Mouse (Mus musculus) C2C12 (cell line): Measurements from ENCODE around the gene Wipf3. TPM values are rescaled to one million over a fixed set of nuclear protein-coding genes. Genes with fewer than 3 reads are reported as not detected.

Experiments used
- H3K27me3 ChIP-seq: one replicate; pipeline ENCODE4 v1.6.1; 2011; ENCODE audit not compliant: control insufficient read depth, insufficient read depth, insufficient read length
- H3K36me3 ChIP-seq: one replicate; pipeline ENCODE4 v1.6.1; 2011; ENCODE audit not compliant: control insufficient read depth, insufficient read depth
- H3K4me3 ChIP-seq: one replicate; pipeline ENCODE4 v1.5.1; 2011; ENCODE audit warnings: mild to moderate bottlenecking, control low read depth; ENCODE audit not compliant: poor library complexity, insufficient read depth, severe bottlenecking
- H3K79me2 ChIP-seq: one replicate; pipeline ENCODE4 v1.6.1; 2011; ENCODE audit not compliant: control insufficient read depth, insufficient read depth
- H3K79me3 ChIP-seq: one replicate; pipeline ENCODE4 v1.6.1; 2011; ENCODE audit warnings: low read depth, control low read depth
- H3ac ChIP-seq: one replicate; pipeline ENCODE3; 2011; ENCODE audit warnings: low read depth; ENCODE audit not compliant: control insufficient read depth, insufficient read length
- CEBPB ChIP-seq: IDR thresholded peaks from one replicate; pipeline ENCODE4 v1.6.1; 2011; ENCODE audit warnings: low read depth, mild to moderate bottlenecking, control low read depth, moderate library complexity
- CTCF ChIP-seq: IDR thresholded peaks from one replicate; pipeline ENCODE4 v1.5.1; 2011; ENCODE audit not compliant: control insufficient read depth, insufficient read depth, insufficient read length
- FOSL1 ChIP-seq: IDR thresholded peaks from one replicate; pipeline ENCODE4 v1.8.0; 2011; ENCODE audit warnings: mild to moderate bottlenecking, low read length; ENCODE audit not compliant: poor library complexity, insufficient read depth, severe bottlenecking
- MAX ChIP-seq: IDR thresholded peaks from one replicate; pipeline ENCODE4 v1.6.1; 2011; ENCODE audit warnings: mild to moderate bottlenecking, control low read depth
- MYOD1 ChIP-seq: IDR thresholded peaks from one replicate; pipeline ENCODE4 v1.6.1; 2011; ENCODE audit warnings: low read depth; ENCODE audit not compliant: control insufficient read depth, insufficient read length
- MYOG ChIP-seq: IDR thresholded peaks from one replicate; pipeline ENCODE4 v1.6.1; 2011; ENCODE audit not compliant: control insufficient read depth, insufficient read length; ENCODE audit errors: extremely low read depth
- USF1 ChIP-seq: IDR thresholded peaks from one replicate; pipeline ENCODE4 v1.6.1; 2011; ENCODE audit warnings: low read depth, mild to moderate bottlenecking, control low read depth, moderate library complexity
- polyA plus RNA-seq: library from polyadenylated mRNA; unstranded; fragments of >200 nt; fragmentation: generic; extraction: Trizol; gene quantifications from one replicate; pipeline ENCODE4 v1.2.1, GENCODE M21; 2012; ENCODE audit warnings: missing spikeins

Wipf3 gene
- polyA plus RNA-seq, 1 experiment: 0.02 TPM

GRCm38 (mm10) chr6:54463701-54464458 is 34.5 kb downstream of the Wipf3 start:
- H3ac ChIP-seq: no peak overlapping the region
- no peak overlapping the region for H3K4me3 ChIP-seq
- no peaks in the 10 kb centered on the region for H3K79me3 ChIP-seq
- peaks cover 26% of the 10 kb centered on the region for H3K27me3 ChIP-seq
- no peak for TF ChIP-seq FOSL1
- TF ChIP-seq MYOD1: no peak
- no peak for TF ChIP-seq CEBPB
- no peak for TF ChIP-seq MYOG
- no peak for TF ChIP-seq MAX
- H3K36me3 ChIP-seq: no peaks in the 10 kb centered on the region
- H3K79me2 ChIP-seq: no peaks in the 10 kb centered on the region

GRCm38 (mm10) chr6:54464926-54465325 is 35.5 kb downstream of the Wipf3 start:
- no peak for TF ChIP-seq MAX
- TF ChIP-seq USF1: no peak
- TF ChIP-seq CEBPB: no peak
- TF ChIP-seq MYOG: no peak
- no peak for TF ChIP-seq FOSL1
- TF ChIP-seq MYOD1: no peak
- no peak for TF ChIP-seq CTCF
- Histone ChIP-seq H3ac (no peak overlapping the region), H3K27me3 (peaks cover 26% of the 10 kb centered on the region), H3K79me2 (no peaks in the 10 kb centered on the region), H3K4me3 (no peak overlapping the region), H3K79me3 (no peaks in the 10 kb centered on the region), H3K36me3 (no peaks in the 10 kb centered on the region)

- no peaks in the 10 kb centered on the region for H3K36me3 ChIP-seq
- no peak overlapping the region for H3ac ChIP-seq
- H3K27me3 ChIP-seq: peaks cover 30% of the 10 kb centered on the region
- no peak overlapping the region for H3K4me3 ChIP-seq
- TF ChIP-seq CEBPB (no peak), FOSL1 (no peak), MAX (no peak), MYOD1 (no peak), MYOG (no peak), CTCF (no peak), USF1 (no peak)
- no peaks in the 10 kb centered on the region for H3K79me3 ChIP-seq
- H3K79me2 ChIP-seq: no peaks in the 10 kb centered on the region
Observed at GRCm38 (mm10) chr6:54467371-54467770, 38.0 kb downstream of the Wipf3 start.

GRCm38 (mm10) chr6:54471866-54472265 is 42.5 kb downstream of the Wipf3 start:
- H3K79me2 ChIP-seq: no peaks in the 10 kb centered on the region
- TF ChIP-seq MYOD1: no peak
- TF ChIP-seq CEBPB: no peak
- no peak for TF ChIP-seq USF1
- TF ChIP-seq MAX: no peak
- TF ChIP-seq CTCF: no peak
- TF ChIP-seq MYOG: no peak
- TF ChIP-seq FOSL1: no peak
- H3K4me3 ChIP-seq: no peak overlapping the region
- H3K27me3 ChIP-seq: peaks cover 16% of the 10 kb centered on the region
- H3K79me3 ChIP-seq: no peaks in the 10 kb centered on the region
- H3K36me3 ChIP-seq: no peaks in the 10 kb centered on the region
- no peak overlapping the region for H3ac ChIP-seq

GRCm38 (mm10) chr6:54472846-54473715 is 43.7 kb downstream of the Wipf3 start:
- H3K36me3 ChIP-seq: no peaks in the 10 kb centered on the region
- no peaks in the 10 kb centered on the region for H3K79me3 ChIP-seq
- peaks cover 13% of the 10 kb centered on the region for H3K27me3 ChIP-seq
- H3K79me2 ChIP-seq: no peaks in the 10 kb centered on the region
- H3K4me3 ChIP-seq: no peak overlapping the region
- TF ChIP-seq MAX: no peak
- no peak for TF ChIP-seq MYOG
- TF ChIP-seq CEBPB: no peak
- TF ChIP-seq CTCF: no peak
- no peak for TF ChIP-seq USF1
- no peak for TF ChIP-seq FOSL1
- no peak for TF ChIP-seq MYOD1
- no peak overlapping the region for H3ac ChIP-seq
